Mouse (Mus musculus) c-Kit-negative CD71-positive TER-119-positive erythroid progenitor cells, embryonic 14.5 days (primary cell): ENCODE data around the gene Ccdc191.

Experiments
- DNase-seq: peaks from one replicate; pipeline ENCODE4 v3.0.0-alpha.2; 2013; ENCODE audit warnings: low read depth, low spot score

Ccdc191 gene

DNA sequence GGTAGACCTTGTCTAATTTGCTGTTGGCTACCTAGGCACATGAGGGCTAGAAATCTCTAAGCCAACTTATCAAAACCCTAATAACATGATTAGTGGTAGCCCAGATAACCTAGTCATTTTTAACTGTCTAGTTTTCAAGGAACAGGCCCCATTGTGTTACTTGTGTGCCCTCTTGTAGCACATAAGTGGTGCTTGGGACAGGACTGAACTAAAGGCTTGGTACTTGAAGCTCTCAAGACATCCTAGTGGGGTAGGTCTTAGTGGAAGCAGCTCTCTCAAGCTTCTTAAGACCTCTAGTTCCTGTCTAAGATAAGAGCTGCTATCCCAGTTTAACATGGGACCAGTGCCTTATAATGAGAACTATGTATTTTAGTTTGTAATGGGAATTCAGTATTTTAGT lies 41.0 kb downstream of the Ccdc191 start:
- DNase-seq = no peak

DNA sequence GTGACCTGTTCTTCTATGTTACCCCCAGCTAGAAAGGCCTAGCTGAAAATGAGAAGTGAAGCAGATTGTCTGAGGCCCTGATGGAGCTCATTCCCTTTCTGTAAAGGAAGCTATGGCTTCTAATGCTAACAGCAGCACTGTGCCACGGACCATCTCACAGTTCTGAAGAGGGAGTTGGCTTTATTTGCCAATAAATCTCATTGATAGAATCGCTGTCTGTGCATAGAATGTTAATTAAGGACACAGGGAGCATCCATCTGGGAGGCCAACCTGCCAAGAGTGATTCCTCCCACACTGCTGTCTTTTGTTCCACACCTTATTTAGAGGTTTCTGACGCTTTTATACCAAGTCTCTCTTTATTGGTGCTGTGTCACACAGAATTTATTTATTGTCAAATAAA lies 41.9 kb downstream of the Ccdc191 start:
- no peak for DNase-seq

DNA sequence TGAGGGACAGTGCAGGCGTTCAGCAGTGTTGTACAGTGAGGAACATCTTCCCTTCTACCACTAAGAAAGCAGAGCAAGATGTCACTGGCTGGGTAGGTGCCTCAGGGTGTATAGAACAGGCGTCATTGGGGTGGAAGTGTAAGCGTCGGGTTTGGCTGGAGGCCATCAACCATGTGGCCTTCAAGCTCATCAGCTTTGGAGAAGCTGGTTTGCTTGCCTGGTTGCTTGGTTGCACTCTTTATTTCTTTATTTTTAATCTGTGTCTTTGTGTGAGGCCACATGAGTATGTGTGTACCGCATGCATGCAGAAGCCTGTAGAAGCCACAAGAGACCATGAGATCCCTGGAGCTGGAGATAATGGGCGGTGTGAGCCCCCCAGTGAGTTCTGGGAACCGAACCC lies 42.7 kb downstream of the Ccdc191 start:
- DNase-seq = no peak

DNA sequence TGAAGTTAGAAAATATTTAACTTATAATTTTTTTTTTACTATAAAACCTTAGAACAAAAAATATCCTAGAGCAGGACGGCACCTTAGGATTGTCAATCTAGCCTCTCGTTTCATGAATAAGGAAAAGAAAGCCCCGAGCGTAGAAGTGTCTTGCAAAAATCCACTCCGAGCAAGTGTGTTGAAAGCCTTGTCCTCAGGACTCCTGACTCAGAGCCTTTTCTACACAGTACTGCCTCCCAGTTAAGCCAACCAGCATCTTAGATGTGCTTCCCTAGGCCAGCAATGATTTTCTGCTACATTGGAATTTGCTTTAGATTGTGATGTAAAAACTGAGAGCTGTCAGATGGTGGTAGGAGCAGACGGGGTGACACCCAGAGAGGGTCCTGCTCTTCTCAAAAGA lies 43.4 kb downstream of the Ccdc191 start:
- no peak for DNase-seq

DNA sequence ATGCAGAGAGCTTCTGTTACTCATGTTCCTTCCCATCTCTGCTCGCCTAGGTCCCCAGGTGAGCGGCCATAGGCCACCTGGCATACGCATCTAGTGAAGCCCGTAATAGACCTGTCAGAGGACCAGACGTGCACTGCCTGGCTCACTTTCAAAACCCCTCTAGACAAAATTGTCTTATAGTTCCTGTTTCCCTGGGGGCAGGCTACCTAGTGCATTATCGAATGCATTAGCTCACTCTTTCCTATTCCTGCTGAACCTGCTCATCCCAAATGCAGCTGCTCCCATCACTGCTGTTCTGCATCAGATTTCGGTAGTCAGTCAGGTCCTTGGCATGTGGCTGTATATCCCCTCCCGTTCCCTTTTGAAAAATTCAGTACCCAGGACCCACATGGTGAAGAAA lies 45.3 kb downstream of the Ccdc191 start:
- no peak for DNase-seq

DNA sequence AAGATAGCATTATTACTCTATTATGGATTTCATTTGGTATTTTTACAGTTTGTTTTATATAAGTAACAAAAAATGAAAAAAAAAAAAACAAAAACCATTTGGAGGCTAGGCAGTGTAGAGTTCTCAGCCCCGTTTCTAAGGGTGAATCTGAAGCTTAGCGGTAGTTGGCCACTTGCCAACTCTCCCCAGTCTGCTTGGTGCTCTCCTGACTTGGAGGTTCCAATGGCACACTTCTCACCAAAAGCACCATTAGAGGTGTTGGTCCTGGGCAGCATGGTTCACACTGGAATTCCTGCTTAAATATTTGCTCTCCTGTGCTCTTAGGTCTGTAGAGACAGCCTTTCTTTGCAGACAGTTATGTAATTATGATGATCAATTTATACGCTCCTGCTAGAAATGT lies 45.8 kb downstream of the Ccdc191 start:
- no peak for DNase-seq

DNA sequence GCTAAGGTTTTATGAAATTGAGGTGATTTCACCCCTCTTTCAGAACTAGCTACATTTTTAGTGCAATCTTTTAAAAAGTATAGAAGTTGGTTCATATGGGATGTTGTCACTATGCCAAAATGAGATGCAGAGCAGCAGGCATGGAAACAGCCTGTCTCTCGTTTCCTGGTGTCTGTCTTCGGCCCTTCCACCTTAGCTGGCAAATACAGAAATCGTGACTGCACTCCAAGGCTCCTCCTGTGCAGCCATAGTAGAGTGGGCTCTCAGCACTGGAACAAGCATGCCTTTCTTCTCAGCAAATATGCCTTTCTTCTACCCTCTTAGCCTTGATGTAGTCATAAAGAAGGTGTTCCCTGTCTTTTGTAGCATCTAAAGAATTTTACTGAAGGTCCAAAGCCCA lies 46.3 kb downstream of the Ccdc191 start:
- no peak for DNase-seq

DNA sequence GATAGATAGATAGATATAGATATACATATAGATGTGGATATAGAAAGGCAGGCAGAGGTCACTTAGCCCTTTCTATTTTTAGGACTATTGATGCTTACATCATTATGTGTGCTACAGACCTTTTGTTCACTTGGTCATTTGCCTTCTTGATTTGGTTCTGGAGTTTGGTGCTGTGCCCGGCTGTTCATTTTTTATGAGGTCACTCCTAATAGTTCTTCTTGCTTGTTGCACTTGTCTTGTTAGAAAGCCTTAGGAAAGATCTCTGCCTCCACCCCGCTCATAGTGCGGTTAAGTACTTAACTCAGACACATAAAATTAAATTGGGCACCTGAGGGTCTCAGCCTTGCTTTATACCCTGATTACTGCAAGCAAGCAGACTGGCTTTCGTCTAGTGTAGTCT lies 51.2 kb downstream of the Ccdc191 start:
- no peak for DNase-seq

DNA sequence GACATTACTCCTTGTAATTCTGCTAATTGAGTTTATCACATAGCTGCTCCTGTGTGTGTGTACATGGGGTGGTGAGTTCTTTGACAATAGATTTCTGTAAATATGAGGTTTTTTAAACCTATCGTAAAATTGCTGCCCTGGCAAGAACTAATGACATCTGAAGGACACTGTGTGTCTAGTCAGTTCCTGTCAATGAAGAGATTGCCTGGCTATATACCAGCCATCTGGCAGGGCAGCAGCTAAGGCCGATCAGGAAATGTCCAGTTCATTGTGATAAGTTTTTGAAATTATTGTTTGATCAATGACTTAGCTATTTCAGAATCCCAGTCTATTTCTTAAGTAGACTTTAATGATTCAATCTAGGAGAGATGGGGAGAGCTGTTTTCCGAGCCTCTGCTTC lies 55.8 kb downstream of the Ccdc191 start:
- DNase-seq = no peak

DNA sequence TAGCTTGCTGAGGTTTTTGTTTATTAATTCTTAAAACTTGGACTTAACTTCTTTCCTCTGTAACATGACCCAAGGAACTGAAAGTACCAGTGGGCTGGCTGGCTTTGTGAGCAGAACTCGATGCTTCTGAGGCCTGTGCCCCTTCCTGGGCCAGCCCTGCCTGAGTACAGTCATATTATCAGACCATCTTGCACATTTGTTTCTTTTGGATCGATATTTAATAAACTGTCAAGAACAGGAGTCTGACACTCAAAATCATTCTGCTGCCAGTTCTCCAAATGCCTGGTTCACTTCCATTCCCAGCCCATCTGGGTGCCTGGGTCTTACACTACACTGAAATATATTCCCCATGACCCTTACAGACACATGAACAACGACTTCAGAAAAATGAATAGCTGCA lies 56.3 kb downstream of the Ccdc191 start:
- DNase-seq = no peak

DNA sequence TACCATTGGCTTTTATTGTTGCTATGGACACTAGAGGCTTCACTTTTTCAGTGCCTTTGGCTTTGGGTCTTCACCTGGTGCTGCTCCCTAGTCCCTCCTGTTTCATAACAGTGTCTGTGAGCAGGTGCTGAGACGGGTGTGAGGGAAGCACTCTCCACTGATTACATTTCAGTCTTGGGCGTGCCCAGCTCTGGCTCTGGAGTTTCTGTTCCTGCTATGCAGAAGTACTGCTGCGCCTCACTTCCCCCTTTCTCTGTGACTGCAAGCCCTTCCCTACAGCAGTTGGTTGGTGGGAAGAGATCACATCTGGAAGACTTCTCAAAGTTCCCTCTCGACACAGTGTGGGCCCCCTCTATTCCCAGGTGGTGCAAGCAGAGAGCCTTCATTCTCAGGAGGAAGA lies 62.0 kb downstream of the Ccdc191 start:
- DNase-seq = no peak

DNA sequence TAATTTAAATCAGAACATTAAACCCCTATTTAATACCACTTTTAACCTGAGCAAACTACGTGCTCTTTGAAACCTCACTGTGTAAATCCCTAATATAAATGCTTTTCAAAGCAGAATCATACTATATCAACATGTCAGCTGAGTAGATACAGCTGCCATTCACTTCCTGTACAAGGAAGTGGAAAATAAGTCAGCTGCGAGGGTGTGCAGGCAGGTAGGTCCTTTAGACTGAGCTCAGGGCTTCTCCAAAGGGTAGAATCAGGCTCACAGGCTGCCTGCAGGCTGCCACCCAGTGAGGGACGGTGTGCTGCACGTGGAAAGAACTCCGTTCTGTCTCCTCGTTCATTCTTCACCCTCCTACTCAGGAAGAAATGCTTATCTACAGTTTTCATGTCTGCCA lies 65.3 kb downstream of the Ccdc191 start:
- DNase-seq = no peak

DNA sequence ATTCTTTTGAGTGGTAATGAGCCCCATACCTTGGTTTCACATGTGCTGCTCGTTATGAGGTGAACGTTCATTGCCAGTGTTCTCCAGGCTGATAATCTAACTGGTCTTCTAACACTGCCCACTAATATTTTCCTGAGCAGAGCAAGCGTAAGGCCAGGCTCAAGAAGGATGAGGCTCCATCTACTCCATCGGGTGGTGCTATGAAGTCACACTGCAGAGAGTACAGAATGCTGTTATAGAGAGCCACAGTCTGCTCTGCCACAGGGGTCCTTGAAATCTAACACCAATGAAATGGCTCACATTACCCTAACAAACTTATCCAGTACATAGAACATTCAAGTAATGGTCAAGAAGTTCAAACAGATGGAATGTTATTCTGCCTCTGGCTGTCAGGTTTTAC lies 68.4 kb downstream of the Ccdc191 start:
- no peak for DNase-seq

DNA sequence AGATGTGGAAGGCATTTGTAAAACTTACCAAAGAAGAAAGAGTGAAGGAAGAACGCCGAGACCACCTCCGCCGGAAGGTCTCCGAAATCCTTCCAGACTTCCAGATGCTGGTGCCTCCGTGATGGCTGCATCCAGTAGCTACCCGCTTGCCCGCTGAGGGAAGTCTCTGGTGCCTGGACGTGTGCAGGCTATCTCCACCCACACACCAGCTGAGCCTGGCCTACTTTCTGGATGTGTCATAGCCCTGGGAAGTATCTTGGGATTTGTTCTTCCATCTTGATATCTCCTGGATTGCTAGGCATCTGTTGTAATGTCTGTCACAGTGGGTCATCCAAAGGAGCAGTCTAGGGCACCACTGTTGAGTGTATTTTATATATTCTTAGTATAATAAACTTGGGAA lies 73.7 kb downstream of the Ccdc191 start:
- no peak for DNase-seq

DNA sequence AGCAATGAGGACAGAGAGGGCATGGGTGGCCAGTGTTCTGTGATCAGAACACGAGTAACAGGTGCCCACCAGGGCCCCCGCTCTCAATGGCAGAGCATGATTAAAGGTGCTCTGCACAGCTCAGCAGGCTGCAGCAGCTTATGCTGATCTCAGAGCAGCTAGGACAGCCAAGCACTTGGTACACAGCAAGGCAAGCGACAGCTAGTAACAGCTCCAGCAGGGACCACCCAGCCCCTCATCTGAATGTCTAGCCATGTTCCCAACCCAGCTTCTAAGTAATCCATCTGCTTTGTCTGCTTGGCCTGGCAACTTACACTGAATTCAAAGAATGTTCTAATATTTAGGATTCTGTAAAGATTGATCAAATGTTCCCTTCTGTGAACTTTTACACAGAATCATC lies 74.2 kb downstream of the Ccdc191 start:
- DNase-seq = no peak

DNA sequence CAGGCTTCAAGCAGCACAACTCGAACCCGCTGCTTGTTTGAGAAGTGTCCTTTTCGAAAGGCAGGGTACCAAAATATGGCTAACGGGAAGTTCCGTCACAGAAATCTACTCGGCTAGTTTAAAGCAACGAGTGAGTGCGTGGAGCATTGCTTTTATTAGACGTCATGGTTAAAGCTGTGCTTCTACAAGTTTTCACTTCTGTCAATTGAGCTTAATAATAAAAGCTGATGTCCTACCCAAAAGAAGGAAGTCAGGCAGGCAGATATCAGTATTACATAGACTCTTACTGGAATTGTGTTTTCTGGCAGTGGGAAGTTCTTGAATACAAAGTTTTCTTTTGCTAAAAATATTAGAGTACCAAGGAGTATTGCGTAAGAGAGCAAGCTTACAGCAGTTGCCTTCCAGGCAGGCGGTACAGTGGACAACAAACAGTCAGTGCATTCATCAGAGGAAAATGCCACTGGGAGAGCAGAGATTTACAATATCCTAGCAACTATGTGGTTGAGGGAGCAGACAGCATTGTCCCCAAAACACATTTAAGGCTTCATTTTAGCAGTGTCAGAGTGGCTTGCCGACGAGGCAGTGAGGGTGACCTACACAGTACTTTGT lies 76.3 kb downstream of the Ccdc191 start:
- DNase-seq = no peak

DNA sequence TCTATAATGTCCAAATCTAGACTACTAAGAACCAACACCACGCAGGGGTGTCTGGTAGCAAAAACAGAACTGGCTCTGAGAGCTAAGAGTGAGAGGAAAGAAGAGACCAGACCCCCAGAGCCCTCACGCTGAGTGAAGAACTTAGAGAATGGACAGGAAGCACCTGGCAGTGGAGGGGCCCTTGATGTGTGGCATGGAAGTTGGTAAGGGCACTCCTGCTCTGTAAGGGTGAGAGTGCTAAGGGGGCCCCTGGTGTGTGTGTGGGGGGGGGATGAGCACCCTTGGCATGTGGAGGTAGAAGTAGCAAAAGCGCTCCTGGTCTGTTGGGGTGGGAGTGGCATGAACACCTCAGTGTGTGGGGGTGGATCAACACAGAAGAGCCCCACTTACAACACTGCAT lies 80.8 kb downstream of the Ccdc191 start:
- DNase-seq = no peak

DNA sequence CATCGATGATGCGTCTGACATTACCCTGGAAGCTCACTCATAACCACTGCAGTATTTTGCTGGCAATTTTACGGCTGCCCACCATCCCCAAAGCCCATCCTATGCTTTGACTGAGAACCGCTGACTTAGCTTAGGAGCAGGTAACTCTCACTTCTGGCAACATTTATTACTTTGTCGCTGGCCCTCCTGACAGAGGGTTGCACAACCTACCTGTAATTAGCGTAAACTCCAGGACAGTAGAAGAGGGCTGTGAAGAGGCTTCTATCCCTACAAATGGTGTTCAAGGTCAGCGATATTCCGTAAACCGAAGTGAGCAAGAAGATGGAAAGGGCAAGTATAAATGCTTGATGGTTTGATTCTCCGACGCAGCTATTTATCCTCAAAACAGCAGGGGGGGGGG lies 81.6 kb downstream of the Ccdc191 start:
- DNase-seq = no peak

DNA sequence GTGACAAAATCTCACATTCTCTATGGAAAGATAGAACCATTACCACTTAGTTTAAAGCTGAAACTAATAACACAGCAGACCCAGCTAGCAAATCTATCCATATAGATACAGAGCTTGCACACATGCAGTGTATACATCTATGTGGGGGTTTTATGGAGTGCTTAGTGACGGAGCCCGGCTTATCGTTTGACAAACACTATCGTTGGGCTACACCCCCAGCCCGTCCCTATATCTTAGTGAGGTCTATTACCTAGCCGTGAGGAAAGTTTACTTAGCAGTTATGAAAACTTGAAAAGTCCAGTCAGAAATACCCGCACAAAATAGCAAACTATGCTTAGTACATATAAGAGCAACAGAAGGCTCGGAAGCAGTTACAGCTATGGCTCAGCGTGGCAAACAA lies 82.1 kb downstream of the Ccdc191 start:
- no peak for DNase-seq

DNA sequence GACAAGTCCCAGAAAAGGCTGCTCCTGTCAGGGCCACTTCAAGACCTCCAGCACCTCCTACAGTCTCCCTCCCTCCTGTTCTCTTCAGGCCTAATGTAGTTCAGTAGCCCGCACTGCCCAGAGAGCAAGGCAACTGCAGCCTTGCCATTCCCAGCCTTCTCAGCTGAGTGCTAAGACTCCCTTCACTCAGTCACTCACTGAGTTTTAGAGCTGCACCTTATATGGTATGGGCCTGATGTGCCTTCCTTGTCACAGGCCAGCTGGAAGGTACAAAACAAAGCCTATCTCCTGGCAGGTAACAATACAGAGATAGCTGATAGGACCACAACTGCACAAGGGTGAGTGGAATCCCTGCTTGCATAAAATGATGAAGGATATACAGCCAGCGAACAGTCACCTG lies 82.8 kb downstream of the Ccdc191 start:
- no peak for DNase-seq

DNA sequence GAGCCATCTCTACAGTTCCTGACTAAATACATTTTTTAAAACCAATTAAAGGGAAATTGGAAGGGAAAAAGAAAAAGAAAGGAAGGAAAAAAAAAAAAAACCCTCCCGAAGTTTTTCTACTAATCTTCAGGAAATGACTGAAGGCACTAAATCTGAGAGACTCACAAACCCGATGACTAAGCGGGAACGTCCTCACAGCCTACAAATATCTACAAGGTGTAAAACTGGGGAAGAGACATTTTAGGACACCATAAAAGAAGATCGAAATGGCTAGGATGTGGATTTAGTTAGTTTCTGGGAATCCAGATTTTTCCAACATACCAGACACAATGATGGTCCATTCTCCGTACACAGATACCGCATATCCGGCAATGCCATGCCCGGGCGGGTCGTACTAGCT lies 83.5 kb downstream of the Ccdc191 start:
- DNase-seq = no peak

DNA sequence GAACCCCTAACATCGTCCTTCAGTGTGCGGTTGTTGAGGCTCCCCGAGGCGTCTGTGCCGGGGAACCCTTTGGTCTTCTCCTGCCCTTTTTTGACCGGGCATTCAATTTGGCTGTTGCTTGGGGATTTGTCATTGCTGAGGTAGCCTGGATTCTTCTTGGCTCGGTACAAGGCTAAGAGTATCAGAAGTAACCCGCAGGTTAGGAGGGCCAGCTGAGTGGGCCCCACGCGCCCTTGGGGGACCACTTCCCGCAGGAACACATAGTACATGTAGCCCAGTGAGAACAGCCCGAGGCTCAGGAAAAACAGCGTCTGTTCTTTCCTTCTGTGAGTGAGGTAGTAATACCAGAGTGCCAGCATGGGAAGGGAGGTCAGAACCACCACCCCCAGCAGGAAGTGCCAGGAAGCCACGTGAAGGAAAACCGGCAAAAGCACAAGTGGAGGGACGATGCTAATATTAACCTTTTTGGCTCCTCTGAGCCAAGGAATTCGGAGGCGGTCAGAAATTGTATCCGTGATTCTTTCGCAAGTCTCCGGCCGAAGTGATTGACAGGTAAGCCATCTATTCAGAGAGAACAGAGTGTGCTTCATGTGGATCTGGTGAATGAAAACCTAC lies 84.1 kb downstream of the Ccdc191 start:
- no peak for DNase-seq

DNA sequence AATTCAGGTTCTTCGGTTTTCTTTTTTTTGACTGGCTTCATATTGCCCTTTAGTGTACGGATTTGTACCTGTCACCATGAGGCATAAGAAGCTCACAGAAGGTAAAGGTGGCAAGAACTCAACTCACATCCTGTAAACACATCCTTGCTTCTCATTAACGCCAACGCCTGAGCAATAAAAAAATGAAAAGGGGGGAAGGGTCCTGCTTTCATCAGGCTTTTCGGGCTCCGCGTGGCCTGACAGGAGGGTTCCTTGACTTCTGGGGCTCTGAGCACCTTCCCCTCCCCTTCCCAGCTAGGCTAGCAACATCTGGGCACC lies 89.4 kb downstream of the Ccdc191 start:
- DNase-seq = no peak
